Mouse (Mus musculus): ENCODE measurements around the gene Fbxl4. TPM values are rescaled to one million over a fixed set of nuclear protein-coding genes. Genes with fewer than 3 reads are reported as not detected.
"Not testable (repeated sequence)": the region's sequence is repeated elsewhere in the genome, so short reads cannot be mapped to it uniquely, and the experiment has no call there.

Fbxl4 gene
- 13.7 and 15.7 TPM in 2 replicates for polyA plus RNA-seq (2015; fragmentation: Nextera tagmentation; extraction: Ambion mirVana)

DNA sequence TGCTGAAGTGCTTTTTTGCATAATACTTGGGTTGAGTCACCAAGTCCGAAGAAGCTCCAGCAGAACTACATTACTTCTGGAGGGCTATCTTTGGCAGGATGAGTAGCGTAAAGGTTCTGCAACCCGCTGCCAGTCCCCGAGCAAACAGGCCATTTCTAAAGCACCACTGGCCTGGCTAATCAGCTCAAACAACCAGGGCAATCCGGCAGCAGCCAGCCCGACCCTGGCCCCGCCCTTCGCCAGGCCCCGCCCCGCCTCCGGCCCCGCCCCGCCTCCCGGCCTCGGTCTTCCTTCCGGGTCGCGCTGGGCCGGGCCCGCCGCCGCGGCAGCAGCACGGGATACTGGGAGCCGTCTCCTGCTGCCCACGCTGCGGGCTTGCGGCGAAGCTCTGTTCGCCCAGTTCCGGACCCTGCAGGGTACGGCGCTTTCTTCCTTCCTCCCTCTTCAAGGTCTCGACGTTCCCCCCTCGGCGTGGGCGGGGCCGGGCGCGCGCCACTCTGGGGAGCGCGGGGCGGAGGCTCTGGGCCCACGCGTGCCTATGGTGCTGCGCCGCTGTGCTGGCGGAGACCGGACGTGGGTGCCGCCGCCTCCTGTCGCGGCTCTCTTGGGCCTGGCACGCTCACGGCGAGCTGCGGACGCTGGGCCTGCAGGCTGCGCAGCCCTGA is at the start of gene Fbxl4:
Gene Fbxl4, plus strand, starts transcription at position 278 of the 665 bp plus-strand sequence.
- H3K36me3 ChIP-seq (ENCODE audit: control insufficient read depth, insufficient read depth, low read length), result no peaks in the 10 kb centered on the region
- peak within 1 kb of the TSS; percentile 92 for H3K9ac ChIP-seq (ENCODE audit: low read depth, low read length)
- peak within 1 kb of the TSS; percentile 63 for H3K4me3 ChIP-seq (ENCODE audit: low read length)
- H3K4me1 ChIP-seq (ENCODE audit: control insufficient read depth, insufficient read depth, low read length), result 0 out of 2 replicates have a peak, but pooled peaks cover 10% of the 10 kb centered on the region
- peak within 1 kb of the TSS; percentile 96 for H3K27ac ChIP-seq (ENCODE audit: low read length)
- under 1% methylated on average over 44 of the region's 62 CpGs for WGBS
- peak; percentile 99 for ATAC-seq
- peak within 1 kb of the TSS; percentile 54 for H3K4me2 ChIP-seq (ENCODE audit: low read depth, low read length)
- H3K9me3 ChIP-seq (ENCODE audit: control insufficient read depth, low read length), result no peaks in the 10 kb centered on the region
- H3K27me3 ChIP-seq (replicated peaks; ENCODE audit: control insufficient read depth, insufficient read depth, low read length), result no peaks in the 10 kb centered on the region

DNA sequence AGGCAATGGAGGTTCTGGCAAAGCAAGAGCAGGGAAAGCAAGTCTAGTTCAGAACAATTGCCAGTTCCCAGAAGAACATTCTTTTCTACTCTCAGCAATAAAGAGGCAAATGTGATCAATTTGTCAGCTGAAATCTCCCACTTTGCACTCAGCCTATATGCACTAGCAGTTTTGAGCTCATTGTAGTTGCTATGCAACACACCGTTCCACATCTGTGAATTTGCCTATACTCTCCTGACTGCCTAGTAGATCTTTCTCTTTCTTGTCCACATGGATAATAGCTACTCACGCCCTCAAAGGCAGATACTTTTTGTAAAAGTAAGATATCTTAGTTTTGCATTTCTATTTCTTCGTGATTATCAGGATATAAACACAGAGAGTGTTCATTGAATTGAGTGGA is 42.8 kb upstream of the Fbxl4 start:
- no peaks in the 10 kb centered on the region for H3K36me3 ChIP-seq (ENCODE audit: control insufficient read depth, insufficient read depth, low read length)
- ATAC-seq, result no peak
- no peak overlapping the region for H3K9ac ChIP-seq (ENCODE audit: low read depth, low read length)
- H3K4me2 ChIP-seq (ENCODE audit: low read depth, low read length), result no peak overlapping the region
- H3K27me3 ChIP-seq (replicated peaks; ENCODE audit: control insufficient read depth, insufficient read depth, low read length), result no peaks in the 10 kb centered on the region
- no peaks in the 10 kb centered on the region for H3K4me1 ChIP-seq (ENCODE audit: control insufficient read depth, insufficient read depth, low read length)
- WGBS, result 89% methylated on average over 3 of the region's 3 CpGs
- no peak overlapping the region for H3K27ac ChIP-seq (ENCODE audit: low read length)
- no peaks in the 10 kb centered on the region for H3K9me3 ChIP-seq (ENCODE audit: control insufficient read depth, low read length)
- H3K4me3 ChIP-seq (ENCODE audit: low read length), result no peak overlapping the region

DNA sequence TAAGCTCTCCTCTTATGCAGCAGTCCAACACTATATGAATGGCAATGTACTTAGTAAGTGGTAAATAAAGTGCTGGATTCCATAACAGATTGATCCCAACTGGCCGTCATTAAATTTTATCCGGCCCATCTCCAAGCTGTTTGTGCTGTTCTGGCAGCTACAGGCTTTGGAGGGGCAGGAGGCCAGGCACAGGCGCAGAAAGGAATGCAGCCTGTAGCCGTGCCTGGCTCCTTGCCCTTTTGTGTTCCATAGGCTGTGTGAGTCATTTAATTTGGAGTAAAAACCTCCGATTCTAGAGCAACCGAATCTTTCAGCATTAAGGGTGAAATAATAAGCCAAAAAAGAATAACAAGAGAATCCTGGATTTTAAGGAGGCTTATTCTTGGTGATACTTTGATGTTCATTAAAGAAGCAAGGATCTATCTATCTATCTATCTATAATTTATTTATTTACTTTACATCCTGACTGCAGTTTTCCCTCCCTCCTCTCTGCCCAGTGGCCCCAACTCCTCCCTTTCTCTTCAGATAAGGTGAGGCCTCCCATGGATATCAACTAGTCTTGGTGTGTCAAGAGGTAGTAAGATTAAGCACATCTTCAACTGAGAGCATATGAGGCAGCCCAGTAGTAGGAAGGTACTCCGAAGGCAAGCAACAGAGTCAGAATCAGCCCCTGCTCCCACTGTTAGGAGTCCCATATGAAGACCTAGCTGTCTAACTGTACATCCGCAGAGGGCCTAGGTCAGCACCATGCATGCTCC is 14.3 kb upstream of the Fbxl4 start:
- H3K4me3 ChIP-seq (ENCODE audit: low read length), result no peak overlapping the region
- H3K27me3 ChIP-seq (replicated peaks; ENCODE audit: control insufficient read depth, insufficient read depth, low read length), result no peaks in the 10 kb centered on the region
- no peak overlapping the region for H3K4me2 ChIP-seq (ENCODE audit: low read depth, low read length)
- no peaks in the 10 kb centered on the region for H3K36me3 ChIP-seq (ENCODE audit: control insufficient read depth, insufficient read depth, low read length)
- H3K9me3 ChIP-seq (ENCODE audit: control insufficient read depth, low read length), result no peaks in the 10 kb centered on the region
- no peak overlapping the region for H3K27ac ChIP-seq (ENCODE audit: low read length)
- peak; percentile 73; the same call in 1 of the 2 replicates for ATAC-seq
- no peaks in the 10 kb centered on the region for H3K4me1 ChIP-seq (ENCODE audit: control insufficient read depth, insufficient read depth, low read length)
- H3K9ac ChIP-seq (ENCODE audit: low read depth, low read length), result no peak overlapping the region
- 66% methylated on average over 8 of the region's 8 CpGs for WGBS

DNA sequence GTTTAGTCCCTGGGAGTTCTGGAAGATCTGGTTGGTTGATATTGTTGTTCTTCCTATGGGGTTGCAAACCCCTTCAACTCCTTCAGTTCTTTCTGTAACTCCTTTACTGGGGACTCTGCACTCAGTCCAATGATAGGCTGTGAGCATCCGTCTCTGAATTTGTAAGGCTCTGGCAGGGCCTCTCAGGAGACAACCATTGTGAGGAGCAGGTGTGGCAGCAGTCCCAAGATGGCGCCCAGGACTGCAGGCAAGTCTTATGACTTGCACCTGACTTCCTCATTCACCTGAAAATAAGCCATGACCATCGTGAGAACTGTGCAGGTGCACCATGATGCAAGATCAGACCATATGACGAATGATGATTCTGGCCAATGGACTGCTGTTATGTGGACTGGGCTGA is 8.3 kb upstream of the Fbxl4 start:
- H3K36me3 ChIP-seq (ENCODE audit: control insufficient read depth, insufficient read depth, low read length); H3K4me3 ChIP-seq (ENCODE audit: low read length); ATAC-seq; H3K9ac ChIP-seq (ENCODE audit: low read depth, low read length); H3K27ac ChIP-seq (ENCODE audit: low read length); H3K4me2 ChIP-seq (ENCODE audit: low read depth, low read length); H3K9me3 ChIP-seq (ENCODE audit: control insufficient read depth, low read length); H3K27me3 ChIP-seq (replicated peaks; ENCODE audit: control insufficient read depth, insufficient read depth, low read length); H3K4me1 ChIP-seq (ENCODE audit: control insufficient read depth, insufficient read depth, low read length): not testable (repeated sequence)
- 91% methylated on average over 4 of the region's 4 CpGs for WGBS

DNA sequence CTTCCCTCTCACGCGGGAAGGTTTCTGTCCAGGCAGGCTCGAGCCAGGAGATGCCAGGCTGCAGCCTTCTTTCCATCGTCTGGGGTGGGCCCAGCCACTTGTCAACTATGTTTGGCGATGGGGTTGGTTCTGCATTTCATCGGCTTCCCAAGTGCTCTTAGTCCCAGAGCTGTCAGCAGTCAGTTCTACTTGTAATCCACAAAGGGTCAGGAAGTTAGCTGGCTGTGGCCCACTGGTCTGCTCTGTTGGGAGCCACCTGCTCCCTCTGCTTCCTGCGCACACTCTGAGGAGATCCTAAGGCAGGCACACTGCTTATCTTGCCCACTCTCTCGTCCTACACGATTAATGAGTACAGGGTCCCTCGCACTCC is 573 bp downstream of the Fbxl4 start:
- Histone ChIP-seq H3K4me1 (ENCODE audit: control insufficient read depth, insufficient read depth, low read length) (0 out of 2 replicates have a peak, but pooled peaks cover 10% of the 10 kb centered on the region), H3K4me3 (ENCODE audit: low read length) (peak overlapping the region; percentile 63), H3K4me2 (ENCODE audit: low read depth, low read length) (peak overlapping the region; percentile 54), H3K36me3 (ENCODE audit: control insufficient read depth, insufficient read depth, low read length) (no peaks in the 10 kb centered on the region), H3K27ac (ENCODE audit: low read length) (peak overlapping the region; percentile 96), H3K9ac (ENCODE audit: low read depth, low read length) (peak overlapping the region; percentile 92), H3K27me3 (replicated peaks; ENCODE audit: control insufficient read depth, insufficient read depth, low read length) (no peaks in the 10 kb centered on the region), H3K9me3 (ENCODE audit: control insufficient read depth, low read length) (no peaks in the 10 kb centered on the region)
- 6% methylated on average over 10 of the region's 10 CpGs for WGBS
- peak; percentile 64 for ATAC-seq

DNA sequence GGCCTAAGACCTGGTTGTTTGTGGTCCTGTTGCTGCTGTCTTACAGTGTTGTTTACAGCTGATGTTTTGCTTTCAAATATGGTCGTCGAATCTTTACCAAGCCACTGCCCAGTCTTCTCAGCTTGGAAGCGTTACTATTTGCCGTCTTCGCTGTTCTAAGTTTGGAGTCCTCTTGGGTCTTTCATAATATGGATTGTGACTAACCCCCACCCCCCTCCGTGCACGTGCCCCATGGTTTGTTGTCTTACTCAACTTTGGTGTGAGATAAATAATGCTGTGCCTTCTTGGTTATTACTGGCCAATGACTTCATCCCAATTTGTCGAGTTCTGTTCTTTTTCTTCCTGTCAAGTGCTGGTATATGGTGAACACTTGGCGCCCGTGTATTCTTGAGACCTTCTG is 1.1 kb downstream of the Fbxl4 start:
- Histone ChIP-seq H3K36me3 (ENCODE audit: control insufficient read depth, insufficient read depth, low read length) (no peaks in the 10 kb centered on the region), H3K27me3 (replicated peaks; ENCODE audit: control insufficient read depth, insufficient read depth, low read length) (no peaks in the 10 kb centered on the region), H3K4me1 (ENCODE audit: control insufficient read depth, insufficient read depth, low read length) (0 out of 2 replicates have a peak, but pooled peaks cover 10% of the 10 kb centered on the region), H3K9ac (ENCODE audit: low read depth, low read length) (no peak overlapping the region), H3K27ac (ENCODE audit: low read length) (no peak overlapping the region), H3K9me3 (ENCODE audit: control insufficient read depth, low read length) (no peaks in the 10 kb centered on the region), H3K4me2 (ENCODE audit: low read depth, low read length) (peak overlapping the region; percentile 54), H3K4me3 (ENCODE audit: low read length) (peak overlapping the region; percentile 63)
- no peak for ATAC-seq
- 80% methylated on average over 10 of the region's 10 CpGs for WGBS

DNA sequence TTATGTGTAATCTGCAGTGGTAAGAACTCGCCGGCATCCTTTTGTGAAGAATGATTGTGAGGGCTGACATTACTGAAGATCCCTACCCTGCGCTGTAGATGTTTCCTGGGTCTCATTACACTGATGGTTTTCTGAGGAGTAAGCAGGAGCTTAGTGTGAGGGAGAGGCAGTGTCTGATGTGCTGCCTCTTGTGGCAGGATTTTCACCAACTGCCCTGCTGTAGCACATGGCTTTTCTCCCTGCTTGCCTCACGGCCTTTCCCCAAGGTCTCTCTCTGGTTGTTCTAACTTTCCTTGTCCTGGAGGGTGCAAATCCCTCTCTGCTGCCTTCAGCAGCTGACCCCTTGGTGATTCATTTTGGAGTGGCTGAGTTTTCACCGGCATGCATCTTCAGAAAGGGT is 10.0 kb downstream of the Fbxl4 start:
- no peak overlapping the region for H3K4me2 ChIP-seq (ENCODE audit: low read depth, low read length)
- no peak overlapping the region for H3K4me3 ChIP-seq (ENCODE audit: low read length)
- no peaks in the 10 kb centered on the region for H3K4me1 ChIP-seq (ENCODE audit: control insufficient read depth, insufficient read depth, low read length)
- H3K27ac ChIP-seq (ENCODE audit: low read length), result no peak overlapping the region
- no peaks in the 10 kb centered on the region for H3K9me3 ChIP-seq (ENCODE audit: control insufficient read depth, low read length)
- no peak for ATAC-seq
- H3K9ac ChIP-seq (ENCODE audit: low read depth, low read length), result no peak overlapping the region
- WGBS, result 60% methylated on average over 5 of the region's 5 CpGs
- no peaks in the 10 kb centered on the region for H3K27me3 ChIP-seq (replicated peaks; ENCODE audit: control insufficient read depth, insufficient read depth, low read length)
- H3K36me3 ChIP-seq (ENCODE audit: control insufficient read depth, insufficient read depth, low read length), result no peaks in the 10 kb centered on the region

DNA sequence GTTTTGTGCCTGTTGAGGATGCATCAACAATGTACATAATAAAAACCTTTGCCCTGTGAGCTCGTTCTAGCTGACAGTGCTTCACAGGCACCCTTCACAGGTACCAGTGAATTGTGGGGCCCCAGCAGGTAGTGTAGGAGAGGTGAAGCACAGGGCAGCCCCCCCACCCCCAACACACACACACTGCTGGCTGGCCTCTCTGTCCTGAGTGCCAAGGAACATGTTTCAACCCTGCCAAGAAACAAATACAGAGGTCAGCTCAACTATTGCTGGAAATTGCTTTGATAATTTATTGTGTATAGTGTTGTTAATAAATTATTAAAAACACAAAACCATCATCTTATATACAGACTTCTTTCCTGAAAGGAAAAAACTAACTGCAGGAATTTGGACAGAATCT is 21.2 kb downstream of the Fbxl4 start:
- Histone ChIP-seq H3K27me3 (replicated peaks; ENCODE audit: control insufficient read depth, insufficient read depth, low read length) (no peaks in the 10 kb centered on the region), H3K9ac (ENCODE audit: low read depth, low read length) (no peak overlapping the region), H3K4me3 (ENCODE audit: low read length) (no peak overlapping the region), H3K4me2 (ENCODE audit: low read depth, low read length) (no peak overlapping the region), H3K36me3 (ENCODE audit: control insufficient read depth, insufficient read depth, low read length) (no peaks in the 10 kb centered on the region), H3K27ac (ENCODE audit: low read length) (no peak overlapping the region), H3K4me1 (ENCODE audit: control insufficient read depth, insufficient read depth, low read length) (no peaks in the 10 kb centered on the region), H3K9me3 (ENCODE audit: control insufficient read depth, low read length) (no peaks in the 10 kb centered on the region)
- ATAC-seq, result no peak; the same call in 1 of the 2 replicates
- 16% methylated on average over 1 of the region's 1 CpGs for WGBS

DNA sequence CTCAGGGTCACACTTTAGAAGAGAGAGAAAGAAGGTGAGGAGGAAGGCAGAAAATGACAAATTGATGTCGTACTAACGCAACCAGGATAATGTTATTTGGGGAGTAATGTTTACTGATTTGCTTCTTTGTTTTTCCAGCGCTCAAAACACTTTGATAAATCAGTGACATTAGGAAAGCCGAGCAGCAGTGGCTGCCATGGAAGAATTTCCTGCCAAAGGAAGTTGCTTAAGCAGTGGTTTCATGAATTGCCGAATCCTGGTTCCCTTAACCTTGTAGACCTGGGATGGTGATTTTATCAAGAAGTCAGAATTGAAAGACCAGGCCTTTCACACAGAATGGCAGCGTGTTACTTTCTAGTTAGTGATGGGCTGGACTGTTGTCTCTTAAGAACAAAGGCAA is 23.3 kb downstream of the Fbxl4 start:
- no peaks in the 10 kb centered on the region for H3K27me3 ChIP-seq (replicated peaks; ENCODE audit: control insufficient read depth, insufficient read depth, low read length)
- H3K27ac ChIP-seq (ENCODE audit: low read length), result no peak overlapping the region
- H3K4me1 ChIP-seq (ENCODE audit: control insufficient read depth, insufficient read depth, low read length), result no peaks in the 10 kb centered on the region
- H3K9ac ChIP-seq (ENCODE audit: low read depth, low read length), result no peak overlapping the region
- no peak overlapping the region for H3K4me3 ChIP-seq (ENCODE audit: low read length)
- ATAC-seq, result no peak
- no peak overlapping the region for H3K4me2 ChIP-seq (ENCODE audit: low read depth, low read length)
- 52% methylated on average over 6 of the region's 6 CpGs for WGBS
- H3K9me3 ChIP-seq (ENCODE audit: control insufficient read depth, low read length), result no peaks in the 10 kb centered on the region
- H3K36me3 ChIP-seq (ENCODE audit: control insufficient read depth, insufficient read depth, low read length), result no peaks in the 10 kb centered on the region
